Mouse (Mus musculus): ENCODE results near the gene Acvr2b. TPM values are rescaled to one million over a fixed set of nuclear protein-coding genes. Genes with fewer than 3 reads are reported as not detected.
"Not testable (repeated sequence)": the region's sequence is repeated elsewhere in the genome, so short reads cannot be mapped to it uniquely, and the experiment has no call there.

Gene Acvr2b
- 10 to 100 TPM; 12.7 to 14.6 TPM for total RNA-seq (2021)
- long read RNA-seq, experiment 1, transcript Acvr2b-205 (11 exons, 3,175 nt) = major isoform, 9 of 11 reads
- long read RNA-seq, experiment 1, partial matches to known transcripts = 1 of 11 reads
- long read RNA-seq, experiment 1, other reads (novel, unspliced or antisense) = 0 of 11 reads
- long read RNA-seq, experiment 2, partial matches to known transcripts = 3 of 6 reads
- long read RNA-seq, experiment 2, other reads (novel, unspliced or antisense) = 2 of 6 reads

DNA sequence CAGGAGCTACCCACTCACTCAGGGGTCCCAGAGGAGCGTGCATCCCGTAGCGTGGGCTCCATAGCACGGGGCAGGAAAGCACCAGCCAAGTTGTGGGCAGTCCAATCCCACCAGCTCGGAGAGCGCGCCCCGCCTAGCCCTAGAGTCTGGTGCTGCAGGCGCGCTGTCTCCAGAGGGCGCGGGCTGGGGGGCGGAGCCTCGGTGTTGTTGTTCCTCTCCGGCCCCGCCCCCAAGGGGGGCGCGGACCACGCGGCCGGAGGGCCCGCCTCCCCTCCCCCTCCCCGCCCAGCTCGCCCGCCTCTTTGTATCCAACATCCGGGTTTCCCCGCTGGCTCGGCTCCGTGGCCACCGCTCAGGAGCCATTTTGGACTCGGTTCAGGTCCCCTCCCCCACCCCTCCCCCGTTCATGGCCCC is at the start of gene Acvr2b:
Acvr2b (plus strand) TSS at position 318 of the 414 bp plus-strand sequence.
- DNase-seq (ENCODE audit: low spot score in 2 of 2) = peak; percentile 91 to 97
- intact Hi-C loops (cut with DNase I) = no loop called here

DNA sequence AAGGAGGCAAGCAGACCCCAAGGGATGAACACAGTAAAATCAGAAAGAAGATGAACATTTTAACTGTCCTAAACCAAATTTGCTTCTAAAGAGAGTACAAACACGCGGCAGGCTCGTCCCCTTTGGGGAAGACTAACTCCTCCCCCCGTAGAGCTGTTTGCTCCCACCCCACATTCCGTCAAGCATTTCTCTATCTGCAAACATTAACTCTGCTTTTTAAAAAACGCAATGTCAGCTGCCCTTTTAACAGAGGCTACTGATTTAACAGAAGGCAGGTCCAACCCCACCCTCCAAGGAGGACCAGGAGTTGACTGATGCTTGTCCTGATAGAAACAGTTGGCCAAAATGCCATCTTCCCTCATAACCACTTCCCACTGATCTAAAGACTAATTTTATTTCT is 48.0 kb upstream of the Acvr2b start:
- intact Hi-C loops (cut with DNase I) = no loop called here
- no peak for DNase-seq (ENCODE audit: low spot score in 2 of 2)

DNA sequence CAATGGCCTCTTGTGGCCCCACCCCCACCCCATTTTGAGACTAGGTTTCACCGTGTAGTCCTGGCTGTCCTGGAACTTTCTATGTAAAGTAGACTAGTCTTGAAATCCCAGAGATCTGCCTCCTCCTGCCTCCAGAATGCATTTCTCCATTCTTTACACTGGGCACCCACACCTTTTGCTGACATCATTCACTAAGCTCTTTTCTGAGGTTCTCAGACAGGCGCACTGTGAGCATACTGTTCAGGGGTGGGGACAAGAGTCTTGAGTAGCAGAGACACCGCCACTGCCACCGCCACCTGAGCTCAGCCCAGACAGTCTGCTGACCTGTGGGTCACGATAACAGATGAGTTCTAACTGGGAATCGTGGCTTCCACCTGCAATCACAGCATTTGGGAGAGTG is 46.0 kb upstream of the Acvr2b start:
- no peak for DNase-seq (ENCODE audit: low spot score in 2 of 2)
- intact Hi-C loops (cut with DNase I) = loop anchor here (1.0 to 5.0 kb wide), 3 partner anchors 15 to 76 kb away; partner anchors contain the start of gene Myd88

DNA sequence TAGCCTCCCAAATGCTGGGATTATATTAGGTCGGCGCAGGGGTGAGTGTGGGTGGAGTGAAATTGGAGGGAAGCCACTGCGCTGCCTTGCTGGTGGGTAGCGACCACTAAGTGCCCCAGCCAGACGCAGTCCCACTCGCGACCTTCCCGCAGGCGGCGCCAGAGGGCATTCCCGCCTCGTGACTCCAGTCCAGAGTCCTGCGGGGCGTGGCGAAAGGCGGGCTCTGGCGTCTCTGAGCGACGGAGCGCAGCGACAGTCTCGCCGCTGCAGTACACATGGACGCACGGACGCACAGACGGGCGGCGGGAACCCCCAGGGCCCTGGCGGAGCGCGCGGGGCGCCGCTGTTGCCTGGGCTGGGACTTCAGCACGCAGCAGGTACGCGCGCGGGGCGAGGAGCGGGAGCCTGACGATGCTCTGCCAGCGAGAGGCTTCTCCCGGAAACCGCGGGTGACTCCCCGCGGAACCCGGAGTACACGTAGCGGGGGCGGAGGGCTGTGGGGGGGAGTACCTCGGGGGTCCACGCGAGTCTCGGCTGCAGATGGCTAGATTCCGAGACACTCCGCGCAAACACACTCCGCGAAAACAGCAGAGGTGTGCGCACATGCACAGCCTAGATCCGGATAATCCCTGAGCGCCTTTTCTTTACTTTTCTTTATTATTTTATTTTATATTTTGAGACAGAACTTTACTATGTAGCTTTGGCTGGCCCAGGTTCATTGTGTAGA is 44.4 kb upstream of the Acvr2b start, which contains the start of gene Xylb:
Xylb (plus strand) TSS at position 51 of the 727 bp plus-strand sequence.
- peak; percentile 84 to 89 for DNase-seq (ENCODE audit: low spot score in 2 of 2)
- intact Hi-C loops (cut with DNase I) = loop anchor here (5.0 kb wide), 2 partner anchors 40 to 75 kb away; no protein-coding TSS in a partner anchor

DNA sequence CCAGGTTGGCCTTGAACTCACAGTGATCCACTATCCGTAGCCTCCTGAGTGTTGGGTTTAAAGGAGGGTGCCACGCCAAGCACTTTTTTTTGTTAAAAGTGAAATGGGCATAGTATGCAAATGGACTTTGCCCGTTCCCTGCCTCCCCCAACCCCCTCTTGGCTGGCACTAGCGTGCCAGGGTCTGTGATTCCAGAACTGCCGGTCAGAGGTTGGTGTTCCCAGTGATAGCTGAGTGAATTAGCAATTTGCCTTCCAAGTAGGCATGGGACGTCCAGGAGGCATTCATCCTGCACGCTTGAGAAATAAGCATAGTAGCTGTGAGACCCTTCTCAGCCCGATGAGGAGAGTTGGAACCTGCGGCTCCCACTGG is 43.9 kb upstream of the Acvr2b start:
- DNase-seq (ENCODE audit: low spot score in 2 of 2) = no peak
- intact Hi-C loops (cut with DNase I) = loop anchor here (5.0 kb wide), 2 partner anchors 39 to 74 kb away; no protein-coding TSS in a partner anchor

DNA sequence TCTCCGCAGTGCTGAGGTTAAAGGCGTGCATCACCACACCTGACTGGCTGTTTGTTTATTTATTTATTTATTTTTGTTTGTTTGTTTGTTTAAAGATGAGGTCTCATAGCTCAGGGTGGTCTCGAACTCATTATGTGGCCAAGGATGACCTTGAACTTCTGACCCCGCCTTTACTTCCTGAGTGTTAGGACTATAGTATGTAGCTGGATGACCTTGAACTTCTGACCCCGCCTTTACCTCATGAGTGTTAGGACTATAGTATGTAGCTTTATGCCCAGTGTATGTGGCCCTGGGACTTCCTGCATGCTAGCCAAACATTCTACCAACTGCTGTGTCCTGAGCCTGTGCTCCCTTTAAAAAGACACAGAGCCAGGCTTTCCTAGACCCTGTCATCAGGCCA is 40.5 kb upstream of the Acvr2b start:
- no peak for DNase-seq (ENCODE audit: low spot score in 2 of 2)
- intact Hi-C loops (cut with DNase I) = no loop called here

DNA sequence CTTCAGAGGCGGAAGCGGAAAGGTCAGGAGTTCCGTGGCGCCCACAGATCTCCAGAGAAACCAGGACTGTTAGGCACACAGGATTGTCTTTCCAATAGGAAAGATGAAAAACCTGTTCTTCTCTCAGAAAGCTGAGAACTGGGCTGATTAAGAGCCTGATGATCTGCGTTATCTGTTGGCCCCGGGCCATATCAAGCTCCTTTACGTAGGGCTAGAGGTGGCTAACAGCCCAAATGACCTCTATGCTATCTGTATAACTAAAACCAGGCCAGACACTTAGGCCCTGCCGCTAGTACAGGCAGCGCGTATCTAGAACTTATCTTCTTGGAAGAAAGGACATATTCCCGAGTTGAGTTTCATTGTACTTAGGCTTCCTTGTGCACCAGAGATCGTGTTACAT is 38.7 kb upstream of the Acvr2b start:
- intact Hi-C loops (cut with DNase I) = no loop called here
- DNase-seq (ENCODE audit: low spot score in 2 of 2) = no peak

DNA sequence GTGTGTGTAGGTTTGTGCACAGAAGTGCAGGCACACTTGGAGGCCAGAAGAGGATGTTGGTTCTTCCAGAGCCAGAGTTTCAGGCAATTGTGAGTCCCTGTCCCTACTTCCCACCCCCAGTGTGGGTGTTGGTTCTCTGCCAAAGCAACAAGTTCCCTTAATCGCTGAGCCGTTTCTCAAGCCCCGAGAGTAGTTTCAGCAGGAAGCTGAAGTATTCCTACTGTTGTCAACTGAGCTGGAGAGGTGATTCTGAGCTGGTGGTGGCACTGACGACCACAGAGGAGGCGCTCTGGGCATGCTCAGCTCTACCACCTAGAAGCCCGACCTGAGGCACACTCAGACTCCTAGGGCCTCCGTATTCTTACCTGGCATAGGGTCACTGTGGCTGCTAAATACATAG is 36.6 kb upstream of the Acvr2b start, which contains the start of gene Slc22a14:
Slc22a14 (minus strand) TSS at position 270 of the 400 bp plus-strand sequence.
- peak in 1 of 2 experiments; percentile 28 for DNase-seq (ENCODE audit: low spot score in 2 of 2)
- intact Hi-C loops (cut with DNase I) = no loop called here

DNA sequence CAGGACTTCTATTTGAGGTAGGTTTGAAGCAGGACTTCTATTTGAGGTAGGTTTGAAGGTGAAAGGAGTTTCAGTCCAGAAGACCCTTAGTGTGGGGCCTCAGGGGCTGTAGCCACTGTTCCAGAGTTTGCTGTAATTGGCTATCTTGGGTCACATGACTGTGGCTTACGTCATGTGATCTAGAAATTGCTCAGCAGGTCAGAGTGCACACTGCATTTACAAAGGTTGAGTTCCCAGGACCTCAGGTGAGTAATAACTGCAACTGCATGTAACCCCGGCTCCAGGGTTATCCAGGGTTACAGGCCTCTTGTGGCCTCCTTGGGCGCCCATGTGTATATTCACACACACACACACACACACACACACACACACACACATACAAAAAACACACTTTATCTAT is 33.6 kb upstream of the Acvr2b start:
- DNase-seq (ENCODE audit: low spot score in 2 of 2) = no peak
- intact Hi-C loops (cut with DNase I) = no loop called here

DNA sequence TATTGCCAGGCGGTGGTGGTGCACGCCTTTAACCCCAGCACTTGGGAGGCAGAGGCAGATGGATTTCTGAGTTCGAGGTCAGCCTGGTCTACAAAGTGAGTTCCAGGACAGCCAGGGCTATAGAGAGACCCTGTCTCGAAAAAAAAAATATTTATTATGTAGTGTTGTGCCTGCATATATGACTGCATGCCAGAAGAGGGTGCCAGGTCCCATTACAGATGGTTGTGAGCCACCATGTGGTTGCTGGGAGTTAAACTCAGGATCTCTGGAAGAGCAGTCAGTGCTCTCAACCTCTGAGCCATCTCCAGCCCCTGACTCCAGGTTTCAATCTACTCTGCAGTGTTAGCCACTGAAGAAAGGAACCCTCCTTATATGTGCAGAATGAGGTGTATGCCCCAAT is 31.1 kb upstream of the Acvr2b start:
- intact Hi-C loops (cut with DNase I); DNase-seq (ENCODE audit: low spot score in 2 of 2): not testable (repeated sequence)

DNA sequence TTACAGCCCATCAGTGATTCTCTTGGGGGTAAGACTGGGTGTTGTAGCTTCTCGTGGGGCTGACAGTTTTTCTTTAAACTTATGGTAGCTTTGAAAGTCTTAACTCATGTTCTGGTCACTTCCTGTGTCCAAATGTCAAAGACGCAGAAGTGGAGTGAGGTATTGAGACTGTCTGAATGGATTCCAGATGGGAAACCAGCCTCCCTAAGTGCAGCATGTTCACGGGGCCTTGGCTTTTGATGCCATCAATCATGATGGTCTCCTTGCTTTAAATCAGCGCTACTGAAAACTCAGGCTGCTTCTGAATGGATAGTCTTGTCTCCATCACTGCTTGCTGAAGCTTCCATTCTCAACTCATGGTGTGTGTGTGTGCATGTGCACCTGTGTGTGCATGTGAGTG is 30.7 kb upstream of the Acvr2b start:
- intact Hi-C loops (cut with DNase I) = no loop called here
- no peak for DNase-seq (ENCODE audit: low spot score in 2 of 2)

DNA sequence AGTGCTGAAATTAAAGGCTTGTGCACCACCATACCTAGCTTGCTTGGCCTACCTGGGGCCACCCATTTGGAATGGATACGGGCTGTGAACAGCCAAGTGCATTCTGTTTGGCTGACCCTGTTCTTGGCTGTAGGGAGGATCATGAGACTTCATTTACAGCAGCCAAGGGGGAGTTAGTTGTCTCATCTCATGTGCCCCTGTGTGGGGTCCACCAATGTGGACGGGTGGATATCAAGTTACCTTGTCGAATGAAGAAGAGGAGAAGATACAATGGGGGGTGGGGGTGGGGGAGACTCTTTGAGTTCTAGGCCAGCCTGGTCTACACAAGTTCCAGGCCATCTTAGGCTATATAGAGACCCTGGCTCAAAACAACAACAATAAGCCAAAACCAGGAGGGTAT is 26.9 kb upstream of the Acvr2b start:
- no peak for DNase-seq (ENCODE audit: low spot score in 2 of 2)
- intact Hi-C loops (cut with DNase I) = no loop called here

DNA sequence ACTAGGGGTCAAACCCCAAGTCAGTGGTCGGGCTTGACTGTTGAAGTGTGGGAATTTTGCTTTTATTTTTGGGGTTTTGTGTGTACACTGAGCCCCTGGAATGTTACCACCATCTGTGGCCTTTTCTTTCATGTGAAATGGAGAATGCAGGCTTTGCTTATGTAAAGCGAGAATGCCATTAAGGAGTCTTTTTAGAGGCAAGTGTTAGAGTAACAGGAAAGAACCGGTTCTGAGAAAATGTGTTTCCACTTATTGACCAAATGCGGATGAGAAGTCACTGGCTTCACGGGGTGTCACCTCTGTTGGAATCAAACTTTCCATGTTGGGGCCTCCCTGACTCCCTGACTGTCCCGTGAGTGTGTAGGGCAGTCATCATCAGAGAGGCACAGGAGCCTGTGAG is 26.4 kb upstream of the Acvr2b start:
- intact Hi-C loops (cut with DNase I) = no loop called here
- DNase-seq (ENCODE audit: low spot score in 2 of 2) = no peak

DNA sequence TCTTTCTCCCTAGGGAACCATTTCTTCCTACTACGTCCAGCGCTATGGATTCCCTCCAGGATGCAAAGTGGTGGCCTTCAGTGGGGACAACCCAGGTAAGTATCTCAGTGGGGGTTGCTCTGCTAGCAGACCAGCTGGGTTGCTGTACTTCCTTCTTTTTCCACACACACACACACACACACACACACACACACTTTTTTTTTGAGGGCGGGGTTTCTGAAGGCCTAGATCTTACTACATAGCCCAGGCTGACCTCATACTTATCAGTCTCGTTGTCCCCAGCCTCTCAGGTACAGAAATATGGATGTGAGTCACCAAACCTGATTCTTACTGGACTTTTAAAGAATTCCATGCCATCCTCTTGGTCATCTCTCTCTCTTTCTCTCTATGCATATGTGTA is 23.7 kb upstream of the Acvr2b start:
- intact Hi-C loops (cut with DNase I) = no loop called here
- DNase-seq (ENCODE audit: low spot score in 2 of 2) = no peak

DNA sequence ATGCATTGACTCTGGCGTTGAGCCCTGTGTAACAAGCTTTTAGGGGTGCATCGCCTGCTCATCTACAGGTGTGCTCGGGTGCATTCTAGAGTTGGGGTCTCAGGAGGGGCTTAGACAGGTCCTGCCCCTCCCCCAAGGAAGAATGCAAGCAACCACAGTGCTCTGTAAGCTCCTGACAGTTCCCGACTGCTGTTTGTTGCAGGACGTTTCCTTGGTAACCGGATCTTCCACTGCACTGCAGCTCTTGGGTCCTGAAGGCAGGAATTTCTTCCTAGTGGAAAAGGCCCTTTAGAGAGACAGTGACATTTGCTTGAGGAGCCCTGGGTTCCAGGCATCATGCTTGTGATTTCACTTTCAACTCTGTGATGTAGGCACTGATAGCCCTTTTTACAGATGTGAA is 19.3 kb upstream of the Acvr2b start:
- peak; percentile 25 to 55 for DNase-seq (ENCODE audit: low spot score in 2 of 2)
- intact Hi-C loops (cut with DNase I) = no loop called here

DNA sequence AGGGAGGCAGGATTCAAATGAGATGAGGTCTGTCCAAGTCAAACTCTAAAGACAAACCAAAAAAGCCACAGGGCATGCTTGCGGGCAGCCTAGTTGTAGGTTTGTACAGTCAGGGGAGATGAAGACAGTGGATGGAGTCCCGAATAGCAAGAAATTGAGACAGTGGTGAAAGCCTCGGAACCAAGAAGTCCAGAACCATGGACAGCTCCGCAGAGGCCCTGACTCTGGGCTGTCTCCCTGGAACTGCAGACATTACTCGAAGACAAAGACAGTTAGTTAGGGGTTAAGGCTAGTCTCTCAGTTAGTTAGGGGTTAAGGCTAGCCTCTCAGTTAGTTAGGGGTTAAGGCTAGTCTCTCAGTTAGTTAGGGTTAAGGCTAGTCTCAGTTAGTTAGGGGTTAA is 13.0 kb upstream of the Acvr2b start:
- intact Hi-C loops (cut with DNase I) = no loop called here
- no peak for DNase-seq (ENCODE audit: low spot score in 2 of 2)

DNA sequence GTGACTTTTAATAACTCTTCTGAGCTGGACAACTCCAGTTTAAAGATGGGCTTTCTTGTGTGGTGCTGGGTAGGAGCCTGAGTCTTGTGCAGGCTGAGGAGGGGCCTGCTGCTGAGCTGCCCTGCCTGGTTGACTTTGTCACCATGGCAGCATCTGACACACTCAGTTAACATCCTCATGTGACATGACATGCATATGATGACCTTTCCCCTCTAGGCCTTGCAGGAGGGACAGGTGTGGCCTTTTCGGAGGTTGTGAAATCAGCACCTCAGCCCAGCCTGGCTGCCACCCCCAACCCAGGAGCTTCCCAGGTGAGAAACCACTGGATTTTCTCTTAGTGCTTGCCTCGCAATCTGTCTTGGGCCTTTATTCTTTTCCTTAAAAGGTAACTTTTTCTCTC is 11.7 kb upstream of the Acvr2b start:
- intact Hi-C loops (cut with DNase I) = no loop called here
- DNase-seq (ENCODE audit: low spot score in 2 of 2) = no peak

DNA sequence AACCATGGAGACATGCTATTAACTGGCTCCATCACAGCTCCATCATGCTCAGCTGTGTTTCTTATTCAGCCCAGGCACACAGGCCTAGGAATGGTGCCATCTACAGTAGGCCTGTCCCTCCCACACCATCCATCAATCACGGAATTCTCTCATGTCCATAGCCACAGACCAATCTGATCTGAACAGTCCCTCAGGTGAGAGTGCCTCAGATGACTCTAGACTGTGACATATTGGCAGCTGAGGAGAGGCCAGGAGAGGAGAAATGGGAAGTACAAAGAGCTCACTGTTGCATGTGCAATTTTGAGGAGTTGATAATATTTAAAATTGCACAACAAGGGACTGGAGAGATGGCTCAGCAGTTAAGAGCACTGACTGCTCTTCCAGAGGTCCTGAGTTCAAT is 7.1 kb upstream of the Acvr2b start:
- intact Hi-C loops (cut with DNase I) = loop anchor here (5.0 kb wide), 1 partner anchor 38 kb away; the partner anchor contains the start of gene Xylb

DNA sequence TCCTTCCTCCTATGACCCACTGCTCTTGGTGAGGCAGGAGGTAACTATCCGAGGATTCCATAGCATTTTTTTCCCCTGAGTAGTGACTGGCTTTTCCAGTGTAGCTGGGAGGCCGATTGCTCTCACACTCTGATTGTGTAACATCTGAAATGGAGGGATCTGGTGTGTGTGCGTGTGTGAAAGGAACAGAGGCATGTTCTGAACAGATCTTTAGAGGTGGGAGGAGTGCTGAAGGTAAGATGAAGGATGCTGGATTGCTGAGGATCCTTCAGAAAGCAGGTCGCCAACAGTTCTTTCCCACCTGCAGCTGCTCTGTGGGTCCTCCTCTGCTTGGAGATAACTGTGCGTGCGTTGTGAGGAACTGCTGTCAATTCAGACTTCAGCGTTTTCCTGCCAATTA is 567 bp upstream of the Acvr2b start:
- intact Hi-C loops (cut with DNase I) = no loop called here
- peak; percentile 24 to 50 for DNase-seq (ENCODE audit: low spot score in 2 of 2)

More for the DNA sequence above, 7.1 kb upstream of the Acvr2b start:
- no peak for DNase-seq (ENCODE audit: low spot score in 2 of 2)

DNA sequence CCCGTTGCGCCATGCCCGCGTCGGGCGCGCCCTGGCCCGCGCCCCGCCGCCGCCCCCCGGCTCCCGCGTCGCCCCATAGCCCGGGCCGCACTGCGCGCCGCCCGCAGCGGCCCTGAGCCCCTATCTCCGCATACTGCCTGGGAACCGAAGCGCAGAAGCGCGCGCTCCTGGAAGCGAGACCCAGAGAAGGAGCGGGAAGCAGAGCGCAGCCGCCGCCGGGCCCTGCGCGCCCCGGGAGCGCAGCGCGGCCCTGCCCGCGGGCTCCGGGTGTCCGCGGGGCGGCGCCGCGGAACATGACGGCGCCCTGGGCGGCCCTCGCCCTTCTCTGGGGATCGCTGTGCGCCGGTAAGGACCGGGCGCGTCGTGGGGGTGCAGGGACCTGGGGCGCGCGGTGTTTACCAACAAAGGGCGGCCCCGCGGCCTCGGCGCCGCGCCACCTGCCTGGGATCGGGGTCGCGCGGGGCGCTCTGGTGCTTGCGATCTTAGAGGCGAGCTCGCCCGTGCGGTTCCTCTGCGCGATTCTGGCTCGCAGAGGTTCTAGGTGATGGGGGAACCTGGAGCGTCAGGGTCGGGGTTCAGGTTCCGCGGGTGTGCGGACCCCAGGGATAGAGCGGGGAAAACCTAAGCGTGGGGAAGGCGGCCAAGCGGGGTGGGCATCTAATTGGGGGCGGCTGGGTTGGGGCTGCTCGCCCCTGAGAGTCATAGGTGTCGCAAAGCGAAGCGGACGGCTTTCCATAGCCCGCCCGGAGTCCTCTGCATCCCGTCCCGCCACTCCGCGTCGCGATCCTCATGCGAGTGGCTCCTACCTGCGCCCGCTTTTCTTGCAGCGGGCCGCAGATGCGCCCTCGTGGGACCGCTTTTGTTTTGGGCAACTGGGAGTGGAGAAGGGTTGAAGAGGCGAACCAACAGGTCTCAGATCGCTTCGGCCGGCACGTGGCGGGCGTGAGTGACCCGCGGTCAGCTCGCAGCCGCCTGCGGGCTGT is 626 bp downstream of the Acvr2b start:
- intact Hi-C loops (cut with DNase I) = no loop called here
- DNase-seq (ENCODE audit: low spot score in 2 of 2) = peak; percentile 41 to 51
